Mouse (Mus musculus) hindbrain, embryonic 14.5 days (tissue): ENCODE results near the gene Rimklb. TPM values are rescaled to one million over a fixed set of nuclear protein-coding genes. Genes with fewer than 3 reads are reported as not detected.

Source experiments
- ATAC-seq: fragments of 200-750 bp; cut with Nextera tagmentation; 2 replicates; pipeline ENCODE4 v1.8.0; 2017; ENCODE audit warnings: moderate number of reproducible peaks, mild to moderate bottlenecking, moderate TSS enrichment, moderate library complexity; ENCODE audit not compliant: low FRiP score
- DNase-seq: peaks from one replicate; pipeline ENCODE4 v3.0.0-alpha.2; 2015; ENCODE audit warnings: low spot score
- H3K27ac ChIP-seq: fragments of 300-500 bp; sonication (generic); 2 replicates; pipeline ENCODE4 v1.5.1; 2014; ENCODE audit warnings: mild to moderate bottlenecking, moderate library complexity
- H3K27me3 ChIP-seq: fragments of 300-500 bp; sonication (generic); 2 replicates; pipeline ENCODE4 v1.6.1; 2014; ENCODE audit warnings: mild to moderate bottlenecking, low read length, mixed read lengths; ENCODE audit not compliant: control insufficient read depth, insufficient read depth
- H3K36me3 ChIP-seq: fragments of 300-500 bp; sonication (generic); replicated peaks from 2 replicates; pipeline ENCODE4 v1.6.1; 2014; ENCODE audit not compliant: control insufficient read depth, insufficient read depth
- H3K4me1 ChIP-seq: fragments of 300-500 bp; sonication (generic); replicated peaks from 2 replicates; pipeline ENCODE4 v1.6.1; 2014; ENCODE audit warnings: antibody characterized with exemption, low read length, mixed read lengths; ENCODE audit not compliant: control insufficient read depth, insufficient read depth
- H3K4me2 ChIP-seq: fragments of 300-500 bp; sonication (generic); replicated peaks from 2 replicates; pipeline ENCODE4 v1.6.1; 2014; ENCODE audit warnings: mild to moderate bottlenecking, moderate library complexity
- H3K4me3 ChIP-seq: fragments of 300-500 bp; sonication (generic); replicated peaks from 2 replicates; pipeline ENCODE4 v1.5.1; 2014; ENCODE audit warnings: mild to moderate bottlenecking, low read length
- H3K9ac ChIP-seq: fragments of 300-500 bp; sonication (generic); 2 replicates; pipeline ENCODE4 v1.6.1; 2014
- H3K9me3 ChIP-seq: fragments of 300-500 bp; sonication (generic); 2 replicates; pipeline ENCODE4 v1.6.1; 2016; ENCODE audit warnings: low read length; ENCODE audit not compliant: control insufficient read depth
- WGBS: fragments of 180-500 bp; shearing (Covaris S2); extraction: QIAGEN DNeasy Blood & Tissue Kit; methylation state at CpG from one replicate; pipeline ENCODE4 v1.1.7; 2014; 5-methylcytosine and 5-hydroxymethylcytosine counted together
- polyA plus RNA-seq: library from polyadenylated mRNA; unstranded; fragments of >200 nt; fragmentation: Nextera tagmentation; extraction: Ambion mirVana; gene quantifications from 2 replicates; pipeline ENCODE4 v1.2.1, GENCODE M21; 2014

The Rimklb gene
- polyA plus RNA-seq, 1 experiment from 2014 or later, result 127 TPM

DNA sequence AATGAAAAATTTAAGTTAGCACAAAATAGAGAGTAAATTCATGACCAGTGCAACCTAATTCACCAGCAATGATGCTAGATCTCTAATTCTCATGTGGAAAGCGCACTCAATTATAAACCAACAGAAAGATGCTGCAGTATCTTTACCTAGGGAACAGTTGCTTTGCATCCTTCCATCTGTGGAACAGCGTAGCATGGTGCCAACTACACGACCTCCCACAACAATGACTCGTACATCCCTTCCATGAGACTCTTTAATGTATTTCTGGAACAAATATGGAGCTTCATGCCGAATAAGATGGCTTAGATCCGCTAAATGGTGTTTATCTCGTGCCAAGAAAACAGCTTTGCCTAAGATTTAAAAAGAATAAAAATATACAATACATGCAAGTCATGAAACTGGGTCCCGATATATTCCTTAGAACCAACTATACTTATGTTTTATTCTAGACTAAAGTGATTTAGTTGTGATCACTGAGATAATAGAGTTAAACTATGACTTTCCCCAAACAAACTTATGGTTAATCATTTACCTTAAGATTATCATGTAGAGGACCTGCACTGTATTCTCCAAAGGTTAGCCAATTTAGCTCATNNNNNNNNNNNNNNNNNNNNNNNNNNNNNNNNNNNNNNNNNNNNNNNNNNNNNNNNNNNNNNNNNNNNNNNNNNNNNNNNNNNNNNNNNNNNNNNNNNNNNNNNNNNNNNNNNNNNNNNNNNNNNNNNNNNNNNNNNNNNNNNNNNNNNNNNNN is 39.4 kb downstream of the Rimklb start:
- ATAC-seq (no peak), DNase-seq (no peak)
- no peaks in the 10 kb centered on the region for H3K27me3 ChIP-seq
- H3K9ac ChIP-seq, result no peak overlapping the region
- WGBS, result 97% methylated on average over 8 of the region's 8 CpGs
- H3K4me3 ChIP-seq, result no peak overlapping the region
- H3K4me1 ChIP-seq, result no peaks in the 10 kb centered on the region
- no peak overlapping the region for H3K27ac ChIP-seq
- H3K4me2 ChIP-seq, result no peak overlapping the region
- no peaks in the 10 kb centered on the region for H3K9me3 ChIP-seq
- H3K36me3 ChIP-seq, result peaks cover 91% of the 10 kb centered on the region

DNA sequence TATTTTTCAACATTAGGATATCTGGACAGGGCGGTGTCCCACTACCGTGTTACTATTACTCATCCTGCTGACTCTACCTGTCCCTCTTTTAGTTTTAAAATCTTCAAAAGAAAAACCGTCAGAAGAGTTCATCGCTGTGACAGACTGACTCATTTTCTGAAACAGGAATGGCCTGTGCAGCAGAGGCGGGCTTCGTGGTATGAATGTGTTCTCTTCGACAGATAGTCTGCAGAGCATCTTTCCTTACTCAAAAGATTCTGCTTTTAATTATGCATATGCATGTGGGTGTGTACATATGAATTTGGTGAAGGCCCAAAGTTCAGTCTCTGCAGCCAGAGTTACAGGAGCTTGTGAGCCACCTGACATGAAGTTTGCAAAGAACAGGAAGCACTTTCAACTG is 50.7 kb downstream of the Rimklb start:
- WGBS, result 94% methylated on average over 7 of the region's 7 CpGs
- Histone ChIP-seq H3K9me3 (no peaks in the 10 kb centered on the region), H3K4me3 (no peak overlapping the region), H3K36me3 (peaks cover 56% of the 10 kb centered on the region), H3K4me1 (0 out of 2 replicates have a peak, but pooled peaks cover 5% of the 10 kb centered on the region), H3K4me2 (no peak overlapping the region), H3K27ac (no peak overlapping the region), H3K27me3 (no peaks in the 10 kb centered on the region), H3K9ac (no peak overlapping the region)
- ATAC-seq, result no peak
- no peak for DNase-seq

DNA sequence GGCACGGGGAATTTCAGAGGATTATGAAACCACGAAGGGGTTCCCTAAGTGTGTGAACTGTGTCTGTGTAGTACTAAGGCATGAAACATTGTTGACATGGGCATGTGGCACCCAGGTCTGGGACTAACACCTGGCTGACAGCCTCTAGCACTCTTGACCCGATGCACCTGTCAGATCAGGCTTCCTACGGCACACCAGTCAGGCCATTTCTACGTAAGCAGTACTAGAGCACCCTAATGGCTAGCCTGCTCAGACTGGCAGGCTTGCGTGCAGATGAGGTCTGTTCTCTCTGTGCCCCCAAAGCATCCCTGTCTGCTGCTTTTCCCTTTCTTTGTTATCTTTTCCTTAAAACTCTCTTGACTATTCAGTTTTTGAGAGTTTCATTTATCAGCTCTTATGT is 53.3 kb downstream of the Rimklb start:
- 84% methylated on average over 6 of the region's 6 CpGs for WGBS
- H3K27me3 ChIP-seq, result no peaks in the 10 kb centered on the region
- 0 out of 2 replicates have a peak, but pooled peaks cover 5% of the 10 kb centered on the region for H3K4me1 ChIP-seq
- no peaks in the 10 kb centered on the region for H3K9me3 ChIP-seq
- no peak overlapping the region for H3K9ac ChIP-seq
- peaks cover 36% of the 10 kb centered on the region for H3K36me3 ChIP-seq
- H3K4me3 ChIP-seq, result no peak overlapping the region
- ATAC-seq (no peak), DNase-seq (no peak)
- H3K27ac ChIP-seq, result no peak overlapping the region
- H3K4me2 ChIP-seq, result no peak overlapping the region

DNA sequence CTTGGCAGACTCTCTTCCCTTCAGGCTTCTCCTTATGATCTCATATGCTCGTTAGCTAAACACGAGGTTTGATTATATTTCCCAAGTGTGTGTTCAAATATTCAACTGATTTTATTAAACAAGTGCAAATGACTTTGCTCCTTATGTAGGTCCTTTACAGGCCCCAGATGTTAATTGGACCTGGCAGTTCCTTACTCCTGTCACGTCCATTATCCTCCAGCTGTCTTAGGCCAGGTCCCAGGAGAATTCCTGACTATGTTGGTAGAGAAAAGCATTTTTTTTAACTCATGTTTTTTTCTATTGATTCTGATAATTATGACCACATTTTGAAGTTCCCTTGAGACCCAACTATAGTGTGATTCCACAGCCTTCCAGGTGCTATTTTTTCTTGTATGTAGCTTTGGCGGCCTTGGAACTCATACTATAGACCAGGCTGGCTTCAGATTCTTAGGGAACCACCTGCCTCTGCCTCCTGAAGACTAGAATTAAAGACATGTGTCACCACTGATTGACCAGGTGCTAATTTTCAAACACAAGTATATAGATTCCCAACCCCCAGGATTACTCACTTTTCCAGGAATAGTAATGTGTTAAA is 57.8 kb downstream of the Rimklb start:
- Histone ChIP-seq H3K4me1 (0 out of 2 replicates have a peak, but pooled peaks cover 5% of the 10 kb centered on the region), H3K9ac (no peak overlapping the region), H3K36me3 (0 out of 2 replicates have a peak, but pooled peaks cover 5% of the 10 kb centered on the region), H3K4me3 (no peak overlapping the region), H3K9me3 (no peaks in the 10 kb centered on the region), H3K27ac (no peak overlapping the region), H3K4me2 (no peak overlapping the region), H3K27me3 (no peaks in the 10 kb centered on the region)
- DNase-seq (no peak), ATAC-seq (no peak)
- 41% methylated on average over 4 of the region's 4 CpGs for WGBS

DNA sequence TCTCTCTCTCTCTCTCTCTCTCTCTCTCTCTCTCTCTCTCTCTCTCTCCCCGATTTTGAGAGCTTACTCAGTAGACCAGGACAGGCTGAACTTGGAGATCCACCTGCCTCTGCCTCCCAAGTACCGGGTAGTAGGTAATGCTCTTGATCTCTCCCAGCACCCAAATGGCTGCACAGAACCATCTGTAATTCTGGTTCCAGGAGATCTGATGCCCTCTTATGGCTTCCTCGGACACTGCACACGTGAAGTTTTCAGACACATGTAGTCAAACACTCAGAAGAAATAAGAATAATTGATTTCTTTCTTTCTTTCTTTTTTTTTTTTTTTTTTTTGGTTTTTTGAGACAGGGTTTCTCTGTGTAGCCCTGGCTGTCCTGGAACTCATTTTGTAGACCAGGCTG is 59.3 kb downstream of the Rimklb start:
- DNase-seq, result no peak
- no peak overlapping the region for H3K27ac ChIP-seq
- 0 out of 2 replicates have a peak, but pooled peaks cover 5% of the 10 kb centered on the region for H3K36me3 ChIP-seq
- no peak overlapping the region for H3K9ac ChIP-seq
- H3K9me3 ChIP-seq, result no peaks in the 10 kb centered on the region
- 87% methylated on average over 4 of the region's 4 CpGs for WGBS
- no peaks in the 10 kb centered on the region for H3K4me1 ChIP-seq
- H3K4me3 ChIP-seq, result no peak overlapping the region
- no peak for ATAC-seq
- no peaks in the 10 kb centered on the region for H3K27me3 ChIP-seq
- H3K4me2 ChIP-seq, result no peak overlapping the region

DNA sequence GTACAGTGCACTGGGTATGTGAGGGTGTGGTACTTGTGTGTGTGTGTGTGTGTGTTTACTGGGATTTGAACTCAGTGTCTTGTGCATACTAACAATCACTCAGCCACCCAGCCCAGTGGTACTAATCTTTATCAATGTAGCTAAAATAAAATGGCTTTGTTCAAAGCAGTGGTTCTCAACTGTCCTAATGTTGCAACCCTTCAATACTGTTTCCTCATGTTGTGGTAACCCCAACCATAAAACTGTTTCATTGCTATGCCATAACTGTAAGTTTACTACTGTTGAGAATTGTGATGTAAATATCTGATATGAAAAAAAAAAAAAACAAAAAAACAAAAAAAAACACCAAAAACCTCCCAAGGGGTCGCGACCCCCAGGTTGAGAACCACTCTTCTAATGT is 63.3 kb downstream of the Rimklb start:
- H3K27ac ChIP-seq, result no peak overlapping the region
- H3K4me2 ChIP-seq, result no peak overlapping the region
- DNase-seq, result no peak
- no peak overlapping the region for H3K9ac ChIP-seq
- ATAC-seq, result no peak
- no peak overlapping the region for H3K4me3 ChIP-seq
- H3K9me3 ChIP-seq, result no peaks in the 10 kb centered on the region
- H3K4me1 ChIP-seq, result no peaks in the 10 kb centered on the region
- 96% methylated on average over 2 of the region's 2 CpGs for WGBS
- no peaks in the 10 kb centered on the region for H3K36me3 ChIP-seq
- H3K27me3 ChIP-seq, result no peaks in the 10 kb centered on the region

DNA sequence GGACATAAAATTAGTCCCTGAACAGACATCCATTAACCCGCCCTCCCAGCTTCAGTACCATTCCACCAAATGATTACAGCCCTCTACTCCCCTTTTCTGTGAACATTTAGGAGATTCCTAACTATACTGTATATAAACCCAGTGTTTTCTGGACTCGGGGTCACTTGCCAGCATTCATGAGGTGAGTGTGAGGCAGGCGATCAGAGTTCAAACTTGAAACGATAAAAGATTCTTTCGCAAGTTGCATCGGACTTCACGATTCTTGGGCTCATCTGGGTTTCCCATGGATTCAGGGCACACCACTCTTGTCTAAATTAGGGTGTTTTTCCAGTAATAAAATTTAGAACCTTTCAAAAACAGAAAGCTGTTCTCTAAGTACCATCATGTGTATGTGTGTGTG is 71.1 kb downstream of the Rimklb start:
- Histone ChIP-seq H3K27me3 (no peaks in the 10 kb centered on the region), H3K4me1 (no peaks in the 10 kb centered on the region), H3K4me2 (no peak overlapping the region), H3K9me3 (0 out of 2 replicates have a peak, but pooled peaks cover 8% of the 10 kb centered on the region), H3K27ac (no peak overlapping the region), H3K9ac (no peak overlapping the region), H3K4me3 (no peak overlapping the region), H3K36me3 (no peaks in the 10 kb centered on the region)
- DNase-seq, result no peak
- 90% methylated on average over 7 of the region's 7 CpGs for WGBS
- ATAC-seq, result no peak

DNA sequence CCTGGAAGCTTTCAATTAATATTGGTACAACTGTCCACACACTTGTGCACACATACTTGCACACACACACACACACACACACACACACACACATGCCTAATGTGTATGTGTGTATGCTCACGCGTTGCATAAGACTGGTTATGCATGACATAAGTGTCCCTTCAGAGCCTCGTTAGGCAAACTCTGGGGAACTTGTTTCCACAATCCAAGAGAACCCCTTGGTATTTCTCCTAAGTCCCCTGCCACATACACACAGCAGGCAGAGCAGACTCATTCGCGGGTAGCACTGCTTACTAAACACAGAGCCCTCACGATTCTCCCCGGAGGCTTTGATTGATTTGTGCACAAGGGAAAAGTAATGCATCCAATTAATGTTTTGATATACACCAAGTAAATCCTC is 81.5 kb downstream of the Rimklb start:
- H3K4me2 ChIP-seq, result no peak overlapping the region
- H3K36me3 ChIP-seq, result no peaks in the 10 kb centered on the region
- no peak overlapping the region for H3K4me3 ChIP-seq
- H3K4me1 ChIP-seq, result 0 out of 2 replicates have a peak, but pooled peaks cover 4% of the 10 kb centered on the region
- WGBS, result 60% methylated on average over 7 of the region's 7 CpGs
- no peaks in the 10 kb centered on the region for H3K27me3 ChIP-seq
- DNase-seq (no peak), ATAC-seq (no peak)
- H3K27ac ChIP-seq, result no peak overlapping the region
- H3K9me3 ChIP-seq, result no peaks in the 10 kb centered on the region
- no peak overlapping the region for H3K9ac ChIP-seq

DNA sequence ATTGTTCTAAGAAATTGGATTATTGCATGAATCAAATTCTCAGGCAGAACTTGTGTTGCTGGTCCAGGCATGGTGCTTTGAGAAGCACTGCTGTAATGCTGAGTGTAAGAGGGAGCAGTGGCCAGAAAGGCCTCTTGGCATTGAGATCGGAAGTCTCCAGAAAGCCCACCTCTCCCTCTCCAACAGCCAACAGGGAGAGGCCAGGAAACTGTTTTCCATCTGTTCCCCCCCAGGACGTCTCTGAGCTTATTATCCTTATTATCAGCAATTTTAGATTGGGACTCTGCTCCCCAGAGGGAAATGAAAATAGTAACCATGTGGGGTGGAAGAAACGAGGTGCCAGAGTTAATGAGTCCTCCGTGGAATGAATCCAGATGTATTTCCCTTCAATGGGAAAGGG is 82.2 kb downstream of the Rimklb start:
- WGBS, result 40% methylated on average over 4 of the region's 4 CpGs
- H3K9ac ChIP-seq, result no peak overlapping the region
- no peak overlapping the region for H3K27ac ChIP-seq
- 0 out of 2 replicates have a peak, but pooled peaks cover 4% of the 10 kb centered on the region for H3K4me1 ChIP-seq
- H3K36me3 ChIP-seq, result no peaks in the 10 kb centered on the region
- H3K4me3 ChIP-seq, result no peak overlapping the region
- DNase-seq (no peak), ATAC-seq (no peak)
- H3K4me2 ChIP-seq, result no peak overlapping the region
- H3K9me3 ChIP-seq, result no peaks in the 10 kb centered on the region
- H3K27me3 ChIP-seq, result no peaks in the 10 kb centered on the region
